Mouse (Mus musculus): ENCODE results near the gene Colgalt2.
"Not testable (repeated sequence)": the region's sequence is repeated elsewhere in the genome, so short reads cannot be mapped to it uniquely, and the experiment has no call there.

Gene Colgalt2

GRCm38 (mm10) chr1:152416306-152416904 is 16.8 kb downstream of the Colgalt2 start:
- no peak for DNase-seq (ENCODE audit: low read depth, low spot score)

- no peak for DNase-seq (ENCODE audit: low read depth, low spot score)
Observed at GRCm38 (mm10) chr1:152417602-152418001, 18.0 kb downstream of the Colgalt2 start.

DNA sequence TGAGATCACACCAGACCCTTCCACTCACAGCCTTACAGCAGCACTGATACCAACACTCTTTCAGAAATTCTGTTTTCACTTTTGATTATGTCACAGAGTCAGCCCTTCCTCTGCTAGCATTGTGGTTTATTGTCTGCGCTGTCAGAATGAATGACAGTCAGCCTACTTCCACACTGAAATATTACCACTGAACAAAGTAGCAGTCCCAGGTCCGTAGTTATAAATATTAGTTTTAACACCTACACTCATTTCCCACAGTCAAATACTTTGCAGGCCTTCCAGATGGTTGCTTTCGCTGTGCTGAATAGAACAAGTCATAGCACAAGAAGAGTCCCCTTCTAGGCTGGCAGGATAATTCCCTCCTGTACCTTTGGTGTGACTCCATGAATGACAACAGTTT is 22.7 kb downstream of the Colgalt2 start:
- no peak for DNase-seq (ENCODE audit: low read depth, low spot score)

DNA sequence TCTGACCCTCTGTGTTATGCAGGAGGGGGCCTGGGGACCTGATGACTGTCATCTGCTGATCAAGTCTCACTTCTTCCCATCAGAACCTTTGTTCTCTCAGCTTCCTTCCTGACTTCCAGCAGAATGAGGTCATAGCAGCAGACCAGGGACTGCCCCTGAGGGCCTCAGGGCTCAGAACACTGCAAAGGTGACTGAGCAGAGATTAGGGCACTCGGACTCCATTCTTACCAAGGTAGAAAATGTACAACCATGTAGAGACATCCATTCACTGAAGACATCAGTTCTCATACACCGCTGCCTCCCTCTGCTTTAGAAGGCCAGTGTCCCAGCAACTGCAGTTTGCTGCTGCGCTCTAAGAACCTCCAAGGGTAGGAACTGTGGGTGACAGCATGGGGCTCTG is 23.4 kb downstream of the Colgalt2 start:
- DNase-seq (ENCODE audit: low read depth, low spot score), result no peak

GRCm38 (mm10) chr1:152427912-152428581 is 28.4 kb downstream of the Colgalt2 start:
- no peak for DNase-seq (ENCODE audit: low read depth, low spot score)

- DNase-seq (ENCODE audit: low read depth, low spot score), result no peak
Observed at GRCm38 (mm10) chr1:152429805-152430204, 30.2 kb downstream of the Colgalt2 start.

- no peak for DNase-seq (ENCODE audit: low read depth, low spot score)
Observed at GRCm38 (mm10) chr1:152434166-152434565, 34.5 kb downstream of the Colgalt2 start.

DNA sequence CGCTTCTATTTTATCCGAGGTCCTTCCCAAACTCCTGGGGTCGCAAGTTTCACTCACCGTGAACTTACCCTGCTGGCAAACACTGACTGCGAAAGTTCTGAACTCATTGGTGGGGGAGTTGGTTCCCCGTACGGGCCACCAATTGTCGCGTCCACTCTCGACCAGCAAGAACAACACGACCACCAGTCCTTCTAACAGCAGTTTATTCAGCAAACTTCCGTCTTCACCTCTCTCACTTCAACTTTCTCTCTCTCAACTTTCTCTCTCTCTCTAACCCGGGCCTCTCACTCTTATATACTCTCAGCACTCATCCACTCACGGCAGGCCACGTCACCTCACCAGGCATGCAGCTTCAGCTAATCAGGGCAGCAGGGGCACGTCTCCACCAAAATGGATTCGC is 37.9 kb downstream of the Colgalt2 start:
- DNase-seq (ENCODE audit: low read depth, low spot score), result not testable (repeated sequence)

- DNase-seq (ENCODE audit: low read depth, low spot score), result no peak
Observed at GRCm38 (mm10) chr1:152439408-152439807, 39.8 kb downstream of the Colgalt2 start.

GRCm38 (mm10) chr1:152439874-152440273 is 40.2 kb downstream of the Colgalt2 start:
- no peak for DNase-seq (ENCODE audit: low read depth, low spot score)

GRCm38 (mm10) chr1:152444630-152445029 is 45.0 kb downstream of the Colgalt2 start:
- no peak for DNase-seq (ENCODE audit: low read depth, low spot score)

- DNase-seq (ENCODE audit: low read depth, low spot score), result no peak
Observed at GRCm38 (mm10) chr1:152445925-152446324, 46.3 kb downstream of the Colgalt2 start.

DNA sequence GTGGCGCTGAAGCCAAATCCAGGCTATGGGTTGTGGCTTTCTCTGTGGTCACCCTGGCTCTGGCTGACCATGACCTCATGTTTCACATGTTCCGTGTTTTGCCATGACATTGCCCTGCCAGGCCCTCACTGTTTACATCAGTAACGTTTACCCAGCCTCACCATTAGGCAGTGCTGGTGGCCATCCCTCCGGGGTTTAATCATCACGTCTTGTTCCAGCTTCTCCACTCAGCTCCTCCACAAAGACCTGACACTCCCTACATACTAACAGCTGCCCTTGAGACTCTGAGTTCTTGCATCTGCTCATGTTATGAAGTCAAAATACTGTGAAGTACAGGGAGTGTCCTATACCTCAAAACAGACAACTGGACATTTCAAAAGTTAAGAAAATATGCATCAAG is 54.9 kb downstream of the Colgalt2 start:
- no peak for DNase-seq (ENCODE audit: low read depth, low spot score)

- no peak for DNase-seq (ENCODE audit: low read depth, low spot score)
Observed at GRCm38 (mm10) chr1:152455275-152456243, 55.9 kb downstream of the Colgalt2 start.

GRCm38 (mm10) chr1:152456266-152456665 is 56.6 kb downstream of the Colgalt2 start:
- DNase-seq (ENCODE audit: low read depth, low spot score), result no peak

DNA sequence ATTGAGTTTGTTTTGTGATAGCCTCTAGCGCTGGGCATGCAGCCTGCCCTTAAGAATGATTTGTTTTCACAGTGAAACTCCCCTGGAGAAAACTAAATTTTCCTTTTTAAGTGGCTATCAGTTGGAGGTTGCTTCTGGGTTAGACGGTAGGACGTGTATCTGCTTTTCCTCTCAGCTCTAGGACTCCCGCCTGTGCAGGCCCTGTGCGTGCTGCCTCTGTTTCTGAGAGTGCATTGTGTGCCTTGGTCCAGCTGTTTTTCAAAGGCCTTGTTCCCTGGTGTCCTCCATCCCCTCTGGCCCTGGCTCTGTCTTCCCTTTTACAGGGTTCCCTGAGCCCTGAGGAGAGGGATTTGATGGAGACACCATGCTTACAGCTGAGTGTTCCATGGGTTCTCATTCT is 58.0 kb downstream of the Colgalt2 start:
- DNase-seq (ENCODE audit: low read depth, low spot score), result no peak

GRCm38 (mm10) chr1:152458996-152459395 is 59.4 kb downstream of the Colgalt2 start:
- no peak for DNase-seq (ENCODE audit: low read depth, low spot score)

GRCm38 (mm10) chr1:152460931-152461330 is 61.3 kb downstream of the Colgalt2 start:
- DNase-seq (ENCODE audit: low read depth, low spot score), result no peak

GRCm38 (mm10) chr1:152461814-152462213 is 62.2 kb downstream of the Colgalt2 start:
- no peak for DNase-seq (ENCODE audit: low read depth, low spot score)

- no peak for DNase-seq (ENCODE audit: low read depth, low spot score)
Observed at GRCm38 (mm10) chr1:152462348-152462747, 62.7 kb downstream of the Colgalt2 start.

GRCm38 (mm10) chr1:152466280-152466679 is 66.7 kb downstream of the Colgalt2 start:
- no peak for DNase-seq (ENCODE audit: low read depth, low spot score)

GRCm38 (mm10) chr1:152468443-152468842 is 68.8 kb downstream of the Colgalt2 start:
- no peak for DNase-seq (ENCODE audit: low read depth, low spot score)
